Mouse (Mus musculus): ENCODE measurements around the gene Cx3cr1.

Gene Cx3cr1

DNA sequence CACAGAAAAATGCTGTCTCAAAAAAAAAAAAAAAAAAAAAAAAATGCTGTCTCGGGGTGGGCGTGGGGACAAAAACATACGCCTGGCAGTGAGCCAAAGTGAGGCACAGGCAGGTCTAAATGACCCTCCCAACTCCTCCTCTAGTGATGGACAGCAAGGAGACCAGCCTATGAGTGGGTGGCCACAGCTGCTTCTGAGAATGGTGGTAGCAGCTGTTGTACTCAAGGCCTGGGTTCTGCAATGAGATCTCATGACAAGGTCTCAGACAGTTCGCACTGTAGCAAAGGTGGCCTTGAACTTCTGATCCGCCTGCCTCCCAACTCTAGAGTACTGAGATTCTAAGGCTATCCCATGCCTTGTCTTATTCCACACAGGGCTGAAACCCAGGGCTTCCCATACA is 128.3 kb downstream of the Cx3cr1 start:
- DNase-seq (ENCODE audit: low spot score) = no peak

- DNase-seq (ENCODE audit: low spot score) = no peak
These were observed 130.0 kb downstream of the Cx3cr1 start for GRCm38 (mm10) chr9:119939646-119940045.

- DNase-seq (ENCODE audit: low spot score) = no peak
These were observed 131.2 kb downstream of the Cx3cr1 start for GRCm38 (mm10) chr9:119938496-119938895.

GRCm38 (mm10) chr9:119937005-119937773 is 132.5 kb downstream of the Cx3cr1 start, which contains the start of the genes Gorasp1 and Ttc21a:
Gorasp1 (minus strand) TSS chr9:119937565.
Ttc21a (plus strand) TSS chr9:119937606.
- DNase-seq (ENCODE audit: low spot score) = peak; percentile 74

GRCm38 (mm10) chr9:119933675-119934074 is 136.0 kb downstream of the Cx3cr1 start:
- no peak for DNase-seq (ENCODE audit: low spot score)

- DNase-seq (ENCODE audit: low spot score) = no peak
These were observed 137.3 kb downstream of the Cx3cr1 start for GRCm38 (mm10) chr9:119932358-119932757.

DNA sequence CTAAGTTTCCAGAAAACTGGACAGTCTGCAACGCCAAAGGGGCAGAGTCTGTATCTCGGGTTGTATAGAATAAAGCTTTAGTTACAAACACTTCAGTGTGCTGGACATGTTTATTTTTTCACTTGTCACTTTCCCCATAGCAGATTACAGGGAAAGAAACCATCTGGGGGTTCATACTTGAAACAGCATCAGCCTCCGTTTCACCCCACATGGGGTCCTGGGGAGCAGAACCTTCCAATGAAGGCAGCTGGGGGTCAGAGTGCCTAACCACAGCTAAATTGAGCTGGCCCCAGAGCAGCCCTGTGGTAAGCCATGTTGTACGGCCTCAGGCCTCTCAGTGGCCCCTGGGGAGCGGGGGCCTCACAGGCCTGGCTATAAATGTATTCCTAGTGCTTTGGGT is 143.2 kb downstream of the Cx3cr1 start:
- DNase-seq (ENCODE audit: low spot score) = no peak

DNA sequence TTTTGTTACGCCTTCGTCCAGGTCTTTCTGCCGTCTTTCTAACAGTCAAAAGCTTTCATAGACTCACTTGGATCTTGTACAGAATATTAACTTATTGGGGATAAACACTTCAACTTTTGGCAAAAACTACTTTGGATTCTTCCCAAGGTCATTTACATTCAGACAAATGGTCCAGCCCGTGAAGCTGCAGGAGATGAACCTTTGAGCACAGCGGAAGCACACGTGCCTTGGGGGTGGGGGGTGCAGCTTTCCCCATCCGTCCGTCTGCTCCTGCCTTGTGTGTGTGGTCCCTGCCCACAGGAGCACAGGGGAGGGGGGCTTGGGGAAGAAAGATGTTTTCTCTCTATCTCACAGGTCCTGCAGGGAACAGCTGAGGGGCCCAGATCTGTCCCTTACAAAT is 143.9 kb downstream of the Cx3cr1 start:
- no peak for DNase-seq (ENCODE audit: low spot score)

GRCm38 (mm10) chr9:119925120-119925657 is 144.5 kb downstream of the Cx3cr1 start:
- no peak for DNase-seq (ENCODE audit: low spot score)

GRCm38 (mm10) chr9:119923462-119923861 is 146.2 kb downstream of the Cx3cr1 start:
- no peak for DNase-seq (ENCODE audit: low spot score)

GRCm38 (mm10) chr9:119919858-119920257 is 149.8 kb downstream of the Cx3cr1 start:
- DNase-seq (ENCODE audit: low spot score) = no peak

DNA sequence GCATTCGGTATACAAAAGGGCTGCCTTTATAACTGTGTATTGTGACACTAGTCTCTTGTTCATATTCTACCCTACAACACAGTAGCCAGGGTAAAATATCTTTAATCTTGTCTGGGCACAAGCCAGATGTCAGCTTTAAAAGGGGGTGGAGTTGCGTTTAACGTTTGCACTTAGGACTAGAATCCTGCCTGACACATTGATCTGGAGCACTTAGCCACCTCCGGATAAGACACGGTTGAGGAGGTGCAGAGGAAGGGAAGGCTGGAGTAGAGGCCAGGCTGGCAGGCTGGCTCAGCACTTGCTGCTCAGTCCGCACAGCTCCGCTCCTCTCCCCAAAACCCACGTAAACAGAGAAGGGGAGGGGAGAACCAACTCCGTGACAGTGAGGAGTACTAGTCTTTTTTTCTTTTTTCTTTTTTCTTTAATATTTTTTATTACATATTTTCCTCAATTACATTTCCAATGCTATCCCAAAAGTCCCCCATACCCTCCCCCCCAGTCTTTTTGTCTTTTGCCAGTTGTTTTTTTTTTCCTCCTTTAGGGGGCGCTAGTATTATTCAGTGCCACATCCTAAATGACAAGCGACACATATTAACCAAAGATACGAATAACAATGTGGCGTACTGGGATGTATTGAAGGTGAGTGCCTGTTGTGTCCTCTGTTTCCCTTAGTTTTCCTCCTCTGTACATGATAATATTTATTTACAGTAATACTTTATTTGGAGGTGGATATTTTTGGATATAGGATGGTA is 156.4 kb downstream of the Cx3cr1 start:
- DNase-seq (ENCODE audit: low spot score) = no peak

DNA sequence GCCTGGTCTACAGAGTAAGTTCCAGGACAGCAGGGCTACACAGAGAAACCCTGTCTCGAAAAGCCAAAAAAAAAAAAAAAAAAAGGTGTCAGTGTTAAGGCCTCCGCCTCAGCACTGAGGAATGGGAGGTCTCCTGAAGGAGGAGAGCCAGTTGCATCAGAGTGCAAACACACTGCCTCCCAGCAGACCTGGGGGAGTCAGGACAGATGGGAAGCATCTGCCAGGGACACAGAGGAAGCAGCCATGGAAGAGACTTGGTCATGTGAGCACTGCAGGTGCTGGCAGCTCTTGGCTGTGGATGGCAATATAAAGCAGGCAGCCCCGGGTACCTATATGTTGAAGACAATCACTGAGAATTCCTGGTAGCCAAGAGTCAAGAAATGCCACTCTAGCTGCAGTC is 159.7 kb downstream of the Cx3cr1 start:
- DNase-seq (ENCODE audit: low spot score) = no peak

- DNase-seq (ENCODE audit: low spot score) = no peak
These were observed 161.0 kb downstream of the Cx3cr1 start for GRCm38 (mm10) chr9:119908708-119909107.

GRCm38 (mm10) chr9:119902410-119903151 is 167.1 kb downstream of the Cx3cr1 start:
- no peak for DNase-seq (ENCODE audit: low spot score)

- no peak for DNase-seq (ENCODE audit: low spot score)
These were observed 170.2 kb downstream of the Cx3cr1 start for GRCm38 (mm10) chr9:119899446-119899845.

DNA sequence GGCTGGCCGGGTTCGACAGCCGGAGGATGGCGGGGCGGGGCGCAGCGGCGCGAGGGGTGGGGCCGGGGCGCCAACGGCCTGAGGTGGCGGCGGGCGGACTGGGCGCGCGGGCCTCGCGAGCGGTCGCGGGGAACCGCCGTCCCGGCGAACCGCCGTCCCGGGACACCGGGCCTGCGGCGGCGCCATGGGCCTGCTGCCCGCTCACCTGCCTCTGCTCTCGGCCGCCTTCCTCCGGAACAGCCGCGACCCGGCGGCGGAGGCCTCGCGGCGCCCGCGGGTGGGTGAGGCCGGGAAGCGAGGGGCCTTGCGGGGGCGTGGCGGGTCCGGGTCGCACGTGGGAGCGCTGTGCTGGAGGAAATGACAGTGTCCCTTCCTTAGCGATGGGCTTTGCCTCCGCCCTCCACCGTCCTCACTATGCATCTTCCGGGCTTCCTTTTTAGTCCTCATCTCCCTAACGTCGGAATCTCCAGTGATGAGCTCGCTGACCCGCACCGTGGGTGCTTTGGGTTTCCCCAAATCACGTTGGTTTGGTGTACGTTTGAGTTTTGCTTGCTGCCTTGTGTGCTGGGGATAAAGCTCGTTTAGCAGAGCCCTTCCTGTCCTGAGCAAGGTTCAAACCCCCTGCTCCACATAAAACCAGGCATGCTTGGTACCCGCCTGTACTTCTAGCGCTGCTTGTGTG is 174.5 kb downstream of the Cx3cr1 start:
- no peak for DNase-seq (ENCODE audit: low spot score)

GRCm38 (mm10) chr9:119894339-119895009 is 175.2 kb downstream of the Cx3cr1 start, which contains the start of gene Wdr48:
Wdr48 (plus strand) TSS chr9:119894878.
- DNase-seq (ENCODE audit: low spot score) = peak; percentile 96

- no peak for DNase-seq (ENCODE audit: low spot score)
These were observed 175.8 kb downstream of the Cx3cr1 start for GRCm38 (mm10) chr9:119893881-119894280.

DNA sequence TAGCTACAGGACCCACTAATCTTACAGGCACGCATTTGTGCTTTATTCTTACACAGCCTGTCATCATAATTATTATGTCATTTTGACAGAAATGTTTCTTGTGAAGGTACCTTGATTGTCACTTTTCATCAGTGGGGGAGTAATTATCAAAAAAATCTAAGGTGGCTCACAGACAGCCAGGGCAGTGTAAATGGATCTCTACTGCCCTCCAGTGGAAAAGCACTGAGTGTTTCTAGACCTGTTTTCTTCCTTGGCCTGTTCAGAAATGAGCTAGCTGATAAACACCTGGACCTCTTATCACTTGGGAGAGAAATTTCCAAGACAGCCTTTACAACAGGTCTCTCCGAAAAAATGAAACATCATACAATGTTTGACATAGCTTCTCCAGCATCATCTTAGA is 179.0 kb downstream of the Cx3cr1 start:
- DNase-seq (ENCODE audit: low spot score) = peak; percentile 25

GRCm38 (mm10) chr9:119889446-119889845 is 180.2 kb downstream of the Cx3cr1 start:
- DNase-seq (ENCODE audit: low spot score) = no peak
